Mouse (Mus musculus) stomach, embryonic 15.5 days (tissue): ENCODE measurements around the gene Gm5447. TPM values are rescaled to one million over a fixed set of nuclear protein-coding genes. Genes with fewer than 3 reads are reported as not detected.

Experiments
- ATAC-seq: fragments of 200-750 bp; cut with Nextera tagmentation; 2 replicates; pipeline ENCODE4 v1.8.0; 2017; ENCODE audit warnings: low read depth, moderate number of reproducible peaks, moderate TSS enrichment; ENCODE audit not compliant: insufficient read depth, low FRiP score
- H3K27ac ChIP-seq: fragments of 300-500 bp; sonication (generic); 2 replicates; pipeline ENCODE4 v1.5.1; 2015; ENCODE audit warnings: mild to moderate bottlenecking, inconsistent platforms
- H3K27me3 ChIP-seq: fragments of 300-500 bp; sonication (generic); replicated peaks from 2 replicates; pipeline ENCODE4 v1.6.1; 2015; ENCODE audit warnings: inconsistent platforms
- H3K36me3 ChIP-seq: fragments of 300-500 bp; sonication (generic); 2 replicates; pipeline ENCODE4 v1.6.1; 2015; ENCODE audit warnings: inconsistent platforms
- H3K4me1 ChIP-seq: fragments of 300-500 bp; sonication (generic); 2 replicates; pipeline ENCODE4 v1.6.1; 2015; ENCODE audit warnings: inconsistent platforms
- H3K4me2 ChIP-seq: fragments of 300-500 bp; sonication (generic); 2 replicates; pipeline ENCODE4 v1.6.1; 2015; ENCODE audit warnings: mild to moderate bottlenecking, inconsistent platforms
- H3K4me3 ChIP-seq: fragments of 300-500 bp; sonication (generic); replicated peaks from 2 replicates; pipeline ENCODE4 v1.5.1; 2015; ENCODE audit warnings: inconsistent platforms
- H3K9ac ChIP-seq: fragments of 300-500 bp; sonication (generic); 2 replicates; pipeline ENCODE4 v1.6.1; 2015; ENCODE audit warnings: inconsistent platforms
- H3K9me3 ChIP-seq: fragments of 300-500 bp; sonication (generic); 2 replicates; pipeline ENCODE4 v1.6.1; 2016; ENCODE audit warnings: inconsistent platforms
- WGBS: fragments of 180-500 bp; shearing (Covaris S2); methylation state at CpG from one replicate; pipeline ENCODE4 v1.1.7; 2015; 5-methylcytosine and 5-hydroxymethylcytosine counted together
- polyA plus RNA-seq: library from polyadenylated mRNA; unstranded; fragments of >200 nt; fragmentation: Nextera tagmentation; extraction: Ambion mirVana; gene quantifications from 2 replicates; pipeline ENCODE4 v1.2.1, GENCODE M21; 2015

Gene Gm5447
- polyA plus RNA-seq, 1 experiment from 2014 or later = 0.19 TPM

GRCm38 (mm10) chr13:31023664-31024063 is 49.7 kb downstream of the Gm5447 start:
- H3K27ac ChIP-seq = no peak overlapping the region
- H3K9me3 ChIP-seq = no peaks in the 10 kb centered on the region
- 73% methylated on average over 3 of the region's 3 CpGs for WGBS
- H3K4me3 ChIP-seq = no peak overlapping the region
- H3K4me1 ChIP-seq = no peaks in the 10 kb centered on the region
- no peaks in the 10 kb centered on the region for H3K36me3 ChIP-seq
- no peak for ATAC-seq
- H3K9ac ChIP-seq = no peak overlapping the region
- no peak overlapping the region for H3K4me2 ChIP-seq
- H3K27me3 ChIP-seq = no peaks in the 10 kb centered on the region

Other genes with a start within 250 kb of the Gm5447 start
- 0.06 and 0.09 TPM in 2 replicates for gene Irf4, start 225.0 kb upstream of the Gm5447 start, polyA plus RNA-seq
- 0.10 TPM in 1 of 2 replicates, not detected in the other for gene Hus1b, start 26.4 kb upstream of the Gm5447 start, polyA plus RNA-seq
- 26.6 and 29.1 TPM in 2 replicates for gene Exoc2, start 111 bp upstream of the Gm5447 start, polyA plus RNA-seq